Comparison of ENCODE assay signal across 8 mouse cellular contexts in the genomic region with DNA sequence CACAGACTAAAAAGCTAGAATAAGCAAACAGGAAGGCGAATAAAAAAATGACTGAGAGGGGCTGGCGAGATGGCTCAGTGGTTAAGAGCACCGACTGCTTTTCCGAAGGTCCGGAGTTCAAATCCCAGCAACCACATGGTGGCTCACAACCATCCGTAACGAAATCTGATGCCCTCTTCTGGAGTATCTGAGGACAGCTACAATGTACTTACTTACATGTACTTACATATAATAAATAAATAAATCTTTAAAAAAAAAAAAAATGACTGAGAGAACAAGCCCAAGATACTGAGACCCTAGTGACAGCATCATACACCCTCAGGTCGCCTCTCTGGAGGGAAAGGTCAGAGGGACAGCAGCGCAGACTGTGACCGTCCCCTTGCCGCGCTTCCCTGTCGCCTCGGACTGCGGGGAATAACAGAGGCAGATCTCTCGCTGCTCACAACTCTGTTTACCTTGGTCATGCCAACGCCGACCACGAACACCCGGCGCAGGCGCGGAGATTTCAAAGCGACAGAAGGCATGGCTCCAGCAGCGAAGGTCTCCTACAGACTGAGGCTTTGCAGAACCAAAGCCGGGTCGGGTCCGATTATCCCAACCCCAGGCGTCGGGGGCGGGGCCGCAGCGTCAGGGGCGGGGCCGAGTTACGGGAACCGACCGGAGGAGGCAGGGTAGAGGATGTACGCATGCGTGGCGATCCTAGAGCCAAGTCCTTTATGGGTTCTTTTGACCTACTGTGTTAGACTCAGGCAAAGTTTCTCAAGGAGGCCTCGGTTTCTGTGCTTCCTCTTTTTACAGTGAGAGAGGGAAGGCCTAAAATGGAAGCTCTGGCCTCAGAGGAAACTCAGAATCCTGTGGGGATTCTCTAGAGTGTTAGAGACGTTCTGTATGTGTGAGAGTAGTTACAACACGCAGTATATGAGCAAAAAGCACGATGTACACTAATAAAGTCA. TPM values are rescaled to one million over a fixed set of nuclear protein-coding genes. Genes with fewer than 3 reads are reported as not detected.
A peak's percentile ranks its signal among the peaks of the same experiment; 100 is the strongest.
DNase-seq lines count a peak whose midpoint lies in the region; ATAC-seq and TF ChIP-seq lines count a peak whose summit lies in the region.

No protein-coding gene starts in this region.

- H3K4me2 ChIP-seq in forebrain, embryonic 16.5 days (ENCODE audit: low read length): peak overlapping the region; percentile 60
- peak overlapping the region; percentile 64 for H3K4me2 ChIP-seq in lung, embryonic 15.5 days

- H3K9ac ChIP-seq in ES-E14 (ENCODE audit: insufficient read depth, low read depth, low read length, poor library complexity, severe bottlenecking): peak overlapping the region; percentile 86
- peak overlapping the region; percentile 60 for H3K9ac ChIP-seq in forebrain, embryonic 16.5 days (replicated peaks; ENCODE audit: low read depth, low read length)
- H3K9ac ChIP-seq in lung, embryonic 15.5 days: peak overlapping the region; percentile 49

- no peaks in the 10 kb centered on the region for H3K9me3 ChIP-seq in ES-E14 (ENCODE audit: control insufficient read depth, insufficient read depth, low read depth, low read length)
- no peaks in the 10 kb centered on the region for H3K9me3 ChIP-seq in forebrain, embryonic 16.5 days (ENCODE audit: control insufficient read depth, low read length)
- no peaks in the 10 kb centered on the region for H3K9me3 ChIP-seq in lung, embryonic 15.5 days

- in situ Hi-C loops in ES-E14 (cut with MboI; ENCODE audit: low sequenced_read_pairs in 2 of 2, unreplicated experiment in 2 of 2): no loop called here

- ATAC-seq in forebrain, embryonic 16.5 days: peak; percentile 95
- peak; percentile 90 for ATAC-seq in lung, embryonic 15.5 days (ENCODE audit: borderline replicate concordance, extremely low read depth, low FRiP score, low TSS enrichment)

- H3K27ac ChIP-seq in ES-E14 (ENCODE audit: insufficient read depth, low read depth, low read length, poor library complexity, severe bottlenecking): peak overlapping the region; percentile 32; the same call in 1 of the 2 replicates
- H3K27ac ChIP-seq in forebrain, embryonic 16.5 days (ENCODE audit: low read length): 0 out of 2 replicates have a peak overlapping the region, but pooled peaks have one; percentile 15
- peak overlapping the region; percentile 63 for H3K27ac ChIP-seq in lung, embryonic 15.5 days

- H3K4me3 ChIP-seq in ES-E14 (ENCODE audit: insufficient read depth in 1 of 2, low read depth in 1 of 2, low read length in 2 of 2, poor library complexity in 1 of 2, severe bottlenecking in 1 of 2): peak overlapping the region; percentile 65 to 92
- peak overlapping the region; percentile 66 for H3K4me3 ChIP-seq in forebrain, embryonic 16.5 days (replicated peaks; ENCODE audit: low read length)
- peak overlapping the region; percentile 65 for H3K4me3 ChIP-seq in lung, embryonic 15.5 days

- H3K4me1 ChIP-seq in ES-E14 (ENCODE audit: control insufficient read depth in 2 of 2, insufficient read depth in 2 of 2, low read length in 2 of 2, poor library complexity in 1 of 2): no peaks in the 10 kb centered on the region
- no peaks in the 10 kb centered on the region for H3K4me1 ChIP-seq in forebrain, embryonic 16.5 days (replicated peaks; ENCODE audit: control insufficient read depth, insufficient read depth, low read length)
- no peaks in the 10 kb centered on the region for H3K4me1 ChIP-seq in lung, embryonic 15.5 days

- WGBS in forebrain, embryonic 16.5 days: 12% methylated on average over 43 of the region's 45 CpGs
- WGBS in lung, embryonic 15.5 days: 14% methylated on average over 45 of the region's 45 CpGs

- no peaks in the 10 kb centered on the region for H3K36me3 ChIP-seq in ES-E14 (ENCODE audit: control insufficient read depth, insufficient read depth, low read length, poor library complexity, severe bottlenecking)
- no peaks in the 10 kb centered on the region for H3K36me3 ChIP-seq in forebrain, embryonic 16.5 days (ENCODE audit: control insufficient read depth, insufficient read depth)
- no peaks in the 10 kb centered on the region for H3K36me3 ChIP-seq in lung, embryonic 15.5 days

- peak; percentile 96 for DNase-seq in ES-E14 (ENCODE audit: low read depth, low spot score)
- peak; percentile 96 for DNase-seq in cerebellum, adult 11-12 months
- DNase-seq in heart, postnatal 4 days: peak; percentile 96
- peak; percentile 87 to 90 for DNase-seq in layer of hippocampus, adult 8-10 months (ENCODE audit: low spot score in 2 of 2)
- DNase-seq in ovary, adult 18-20 months (ENCODE audit: low spot score): peak; percentile 90
- peak; percentile 87 for DNase-seq in thymus, postnatal 0 days (ENCODE audit: low spot score)

- H3K27me3 ChIP-seq in forebrain, embryonic 16.5 days (replicated peaks; ENCODE audit: control insufficient read depth, insufficient read depth, low read length): no peaks in the 10 kb centered on the region
- no peaks in the 10 kb centered on the region for H3K27me3 ChIP-seq in lung, embryonic 15.5 days

TF ChIP-seq in ES-E14, 5 proteins besides CTCF, POLR2A, EP300 and RAD21:
- TF ChIP-seq HCFC1 (IDR thresholded peaks at IDR 0.05; ENCODE audit: borderline replicate concordance, insufficient read depth, low read length): no peak
- TF ChIP-seq MAFK (IDR thresholded peaks at IDR 0.05; ENCODE audit: insufficient read depth, low read depth, low read length): no peak
- TF ChIP-seq ZC3H11A (IDR thresholded peaks at IDR 0.05; ENCODE audit: borderline replicate concordance, low read depth, low read length): no peak
- TF ChIP-seq CHD2 (IDR thresholded peaks at IDR 0.05; ENCODE audit: low read depth, low read length): no peak
- no peak for TF ChIP-seq ZNF384 (IDR thresholded peaks at IDR 0.05; ENCODE audit: low read depth, low read length)

RNA-seq across cellular contexts. Expression of a gene that starts 22.0 kb away (rescaled TPM):
- total RNA-seq in ES-E14 (2012; rRNA removed): 0.74 and 1.0 TPM in 2 replicates
- polyA plus RNA-seq in forebrain, embryonic 16.5 days (2015; fragmentation: Nextera tagmentation; extraction: Ambion mirVana): 0.35 and 0.41 TPM in 2 replicates
- total RNA-seq in heart, postnatal 4 days (2021): 10 to 100 TPM in 1 of 2 experiments, 1 to 10 TPM in 1; 10.0 to 10.8 TPM
- 10 to 100 TPM in 2 of 4 experiments, 1 to 10 TPM in 2; 7.6 to 14.2 (median 10.4) TPM for total RNA-seq in layer of hippocampus, adult 8-10 months (2022)
- polyA plus RNA-seq in lung, embryonic 15.5 days (2015; fragmentation: Nextera tagmentation; extraction: Ambion mirVana): 1.1 and 1.3 TPM in 2 replicates
- polyA plus RNA-seq in thymus, postnatal 0 days (2015; fragmentation: Nextera tagmentation; extraction: Ambion mirVana): 0.32 and 0.36 TPM in 2 replicates

RNA-seq across cellular contexts. Expression of a gene that starts 26.6 kb away (rescaled TPM):
- total RNA-seq in ES-E14 (2012; rRNA removed): 50.4 and 65.9 TPM in 2 replicates
- polyA plus RNA-seq in forebrain, embryonic 16.5 days (2015; fragmentation: Nextera tagmentation; extraction: Ambion mirVana): 195 and 205 TPM in 2 replicates
- 100 to 1,000 TPM; 119 to 132 TPM for total RNA-seq in heart, postnatal 4 days (2021)
- 100 to 1,000 TPM in 3 of 4 experiments, 10 to 100 TPM in 1; 97.6 to 108 (median 103) TPM for total RNA-seq in layer of hippocampus, adult 8-10 months (2022)
- 302 and 311 TPM in 2 replicates for polyA plus RNA-seq in lung, embryonic 15.5 days (2015; fragmentation: Nextera tagmentation; extraction: Ambion mirVana)
- polyA plus RNA-seq in thymus, postnatal 0 days (2015; fragmentation: Nextera tagmentation; extraction: Ambion mirVana): 333 and 345 TPM in 2 replicates

RNA-seq across cellular contexts. Expression of a gene that starts 47.0 kb away (rescaled TPM):
- total RNA-seq in ES-E14 (2012; rRNA removed): 37.9 and 50.8 TPM in 2 replicates
- 11.8 and 13.0 TPM in 2 replicates for polyA plus RNA-seq in forebrain, embryonic 16.5 days (2015; fragmentation: Nextera tagmentation; extraction: Ambion mirVana)
- 10 to 100 TPM; 22.1 to 27.9 TPM for total RNA-seq in heart, postnatal 4 days (2021)
- total RNA-seq in layer of hippocampus, adult 8-10 months (2022): 10 to 100 TPM; 15.3 to 18.7 (median 17.9) TPM
- 46.1 and 46.7 TPM in 2 replicates for polyA plus RNA-seq in lung, embryonic 15.5 days (2015; fragmentation: Nextera tagmentation; extraction: Ambion mirVana)
- polyA plus RNA-seq in thymus, postnatal 0 days (2015; fragmentation: Nextera tagmentation; extraction: Ambion mirVana): 8.8 and 9.9 TPM in 2 replicates

Comparison
In these comparisons a context has a peak if more than half of its experiments do, and no peak if none do; other contexts are left out.
1. Peak in every context shown above with its lines: DNase-seq, ATAC-seq, H3K4me3 ChIP-seq and H3K27ac ChIP-seq.